Mouse (Mus musculus): ENCODE measurements around the gene Med18. TPM values are rescaled to one million over a fixed set of nuclear protein-coding genes. Genes with fewer than 3 reads are reported as not detected.

Gene Med18
- polyA plus RNA-seq (2014; fragmentation: Illumina TruSeq; extraction: RNeasy Lipid Tissue Mini Kit (QIAGEN cat#74804); ENCODE audit: low read depth, low replicate concordance), result 0.85 TPM

DNA sequence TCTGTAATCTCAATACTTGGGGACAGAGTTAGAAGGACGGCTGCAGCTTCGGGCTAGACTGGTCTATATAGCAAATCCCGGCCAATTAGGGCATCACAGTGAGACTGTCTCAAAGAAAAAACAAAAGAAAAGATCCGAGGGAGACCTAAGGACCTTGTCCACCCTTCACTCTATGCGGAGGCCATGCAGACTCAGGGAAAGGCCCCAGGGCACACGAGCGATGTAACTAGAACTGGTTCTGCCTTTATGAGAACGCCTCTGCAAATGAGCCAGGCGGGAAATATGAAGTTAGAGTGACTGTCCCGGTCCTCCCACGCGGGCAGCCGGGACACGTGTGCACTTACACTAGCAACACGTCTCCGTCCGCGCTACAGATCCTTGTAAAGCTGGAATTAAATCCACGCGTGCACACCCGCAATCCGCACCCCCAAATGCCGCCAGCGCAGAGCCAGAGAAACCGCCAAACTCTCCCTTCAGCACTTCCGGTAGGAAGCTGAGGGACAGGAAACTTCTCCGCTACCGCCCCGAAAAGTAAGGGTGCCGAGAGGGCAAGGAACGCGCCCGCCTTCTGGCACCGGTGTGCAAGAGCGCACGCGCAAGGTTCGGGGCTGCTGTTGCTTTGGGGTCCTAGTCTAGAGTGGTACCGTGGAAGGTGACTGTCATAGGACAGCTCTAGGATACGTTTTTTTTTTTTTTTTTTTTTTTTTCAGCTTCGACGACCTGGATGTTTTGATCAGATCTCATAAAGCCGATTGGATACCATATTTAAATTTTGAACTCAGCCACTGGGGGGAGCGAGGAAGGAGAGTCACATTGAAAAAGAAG lies at the start of gene Med18:
Gene Med18, minus strand, starts transcription at position 492 of the 825 bp plus-strand sequence.

GRCm38 (mm10) chr4:132510352-132510798 lies 46.7 kb upstream of the Med18 start, which contains the start of gene Sesn2:
Sesn2 (minus strand) TSS chr4:132510501.

GRCm38 (mm10) chr4:132421923-132422782 lies 41.6 kb downstream of the Med18 start, which contains the start of gene Phactr4:
Phactr4 (minus strand) TSS chr4:132422489.

Other genes with a start within 250 kb of the Med18 start
- gene Gmeb1, start 202.3 kb downstream of the Med18 start, polyA plus RNA-seq (2014; fragmentation: Illumina TruSeq; extraction: RNeasy Lipid Tissue Mini Kit (QIAGEN cat#74804); ENCODE audit: low read depth, low replicate concordance), result 2.3 TPM
- 9.1 TPM for gene Taf12, start 189.5 kb downstream of the Med18 start, polyA plus RNA-seq (2014; fragmentation: Illumina TruSeq; extraction: RNeasy Lipid Tissue Mini Kit (QIAGEN cat#74804); ENCODE audit: low read depth, low replicate concordance)
- gene Rab42, start 160.5 kb downstream of the Med18 start, polyA plus RNA-seq (2014; fragmentation: Illumina TruSeq; extraction: RNeasy Lipid Tissue Mini Kit (QIAGEN cat#74804); ENCODE audit: low read depth, low replicate concordance), result not detected
- gene Trnau1ap, start 134.4 kb downstream of the Med18 start, polyA plus RNA-seq (2014; fragmentation: Illumina TruSeq; extraction: RNeasy Lipid Tissue Mini Kit (QIAGEN cat#74804); ENCODE audit: low read depth, low replicate concordance), result 9.3 TPM
- 1.3 TPM for gene Rcc1, start 110.3 kb downstream of the Med18 start, polyA plus RNA-seq (2014; fragmentation: Illumina TruSeq; extraction: RNeasy Lipid Tissue Mini Kit (QIAGEN cat#74804); ENCODE audit: low read depth, low replicate concordance)
- gene Phactr4, start 41.4 kb downstream of the Med18 start, polyA plus RNA-seq (2014; fragmentation: Illumina TruSeq; extraction: RNeasy Lipid Tissue Mini Kit (QIAGEN cat#74804); ENCODE audit: low read depth, low replicate concordance), result 13.0 TPM
- gene Sesn2, start 46.6 kb upstream of the Med18 start, polyA plus RNA-seq (2014; fragmentation: Illumina TruSeq; extraction: RNeasy Lipid Tissue Mini Kit (QIAGEN cat#74804); ENCODE audit: low read depth, low replicate concordance), result 0.58 TPM
- 61.3 TPM for gene Atpif1, start 69.7 kb upstream of the Med18 start, polyA plus RNA-seq (2014; fragmentation: Illumina TruSeq; extraction: RNeasy Lipid Tissue Mini Kit (QIAGEN cat#74804); ENCODE audit: low read depth, low replicate concordance)
- gene Dnajc8, start 71.6 kb upstream of the Med18 start, polyA plus RNA-seq (2014; fragmentation: Illumina TruSeq; extraction: RNeasy Lipid Tissue Mini Kit (QIAGEN cat#74804); ENCODE audit: low read depth, low replicate concordance), result 68.5 TPM
- gene Ptafr, start 100.1 kb upstream of the Med18 start, polyA plus RNA-seq (2014; fragmentation: Illumina TruSeq; extraction: RNeasy Lipid Tissue Mini Kit (QIAGEN cat#74804); ENCODE audit: low read depth, low replicate concordance), result 0.19 TPM
- gene Eya3, start 175.1 kb upstream of the Med18 start, polyA plus RNA-seq (2014; fragmentation: Illumina TruSeq; extraction: RNeasy Lipid Tissue Mini Kit (QIAGEN cat#74804); ENCODE audit: low read depth, low replicate concordance), result 9.5 TPM

All from liver, adult 10 weeks (tissue).